Mouse (Mus musculus) megakaryocyte, embryonic 14.5 days (primary cell): Measurements from ENCODE around the gene Ehbp1. TPM values are rescaled to one million over a fixed set of nuclear protein-coding genes. Genes with fewer than 3 reads are reported as not detected.
A peak's percentile ranks its signal among the peaks of the same experiment; 100 is the strongest.

Experiments
- H3K27me3 ChIP-seq: replicated peaks from 2 replicates; pipeline ENCODE3; 2012; ENCODE audit warnings: inconsistent platforms
- H3K36me3 ChIP-seq: replicated peaks from 2 replicates; pipeline ENCODE3; 2012; ENCODE audit warnings: low read length, inconsistent platforms, mixed read lengths
- H3K4me1 ChIP-seq: 2 replicates; pipeline ENCODE4 v1.6.1; 2012; ENCODE audit warnings: inconsistent platforms
- H3K4me3 ChIP-seq: replicated peaks from 2 replicates; pipeline ENCODE3; 2012; ENCODE audit warnings: moderate library complexity, mild to moderate bottlenecking, inconsistent platforms
- H3K9me3 ChIP-seq: 2 replicates; pipeline ENCODE4 v1.6.1; 2012; ENCODE audit warnings: inconsistent platforms
- FLI1 ChIP-seq: IDR thresholded peaks from 2 replicates; pipeline ENCODE4 v1.6.1; 2012; ENCODE audit warnings: low read length, inconsistent platforms, mixed read lengths
- GATA1 ChIP-seq: IDR thresholded peaks from 3 replicates; pipeline ENCODE4 v1.6.1; 2012; ENCODE audit warnings: mixed read lengths, low read length, inconsistent platforms, borderline replicate concordance
- polyA plus RNA-seq: library from polyadenylated mRNA; stranded (reverse); fragments of >175 nt; gene quantifications from 2 replicates; pipeline ENCODE4 v1.2.3, GENCODE M21; 2012; ENCODE audit warnings: low replicate concordance; ENCODE audit not compliant: insufficient read depth

The Ehbp1 gene
- polyA plus RNA-seq = 0.10 TPM in 1 of 2 replicates, not detected in the other

DNA sequence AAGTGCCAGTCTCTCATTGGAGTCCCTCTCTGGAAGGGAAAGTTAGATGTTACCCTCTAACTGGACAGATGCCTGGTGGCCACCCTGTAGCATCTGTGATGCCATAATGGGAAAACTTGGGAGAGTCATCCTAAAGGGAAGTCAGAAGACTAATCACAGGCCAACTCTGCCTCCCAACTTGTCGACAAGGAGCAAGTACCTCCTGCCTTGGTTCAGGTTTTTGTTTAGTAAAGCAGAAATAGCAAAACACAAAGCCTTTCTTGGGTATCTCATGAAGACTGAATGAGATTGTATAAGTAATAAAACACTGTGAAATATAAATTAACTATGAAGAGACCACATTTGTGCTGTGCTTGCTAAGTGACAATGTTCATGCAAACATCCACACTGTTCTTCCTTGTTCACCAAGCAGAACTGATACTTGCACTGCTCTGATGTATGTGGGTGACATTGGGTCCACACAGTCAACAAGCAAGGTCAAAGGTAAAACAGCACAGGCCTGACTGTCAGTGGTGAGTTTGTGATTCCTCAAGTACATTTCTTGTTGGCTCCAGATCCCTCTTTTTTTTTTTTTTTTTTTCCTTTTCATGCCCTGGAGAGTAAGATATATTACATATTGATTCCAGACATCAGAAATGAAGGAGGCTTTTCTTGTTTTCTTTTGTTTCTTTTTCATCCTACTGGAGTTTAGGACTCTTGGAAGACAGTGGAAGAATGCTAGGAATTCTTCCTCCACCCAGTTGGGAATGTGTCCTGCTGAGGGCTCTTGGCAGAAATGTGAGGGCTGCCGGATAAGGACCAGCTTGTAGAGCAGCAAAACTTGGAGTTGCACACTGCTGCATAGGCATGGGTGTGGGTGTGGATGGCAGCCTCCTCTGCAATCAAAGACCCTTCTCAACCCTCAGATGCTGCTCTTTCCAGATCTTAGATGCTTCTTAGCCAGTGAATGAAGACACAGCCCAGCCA lies at the start of gene Ehbp1:
TSS of gene Ehbp1 (minus strand) at position 51 of the 966 bp plus-strand sequence.
- Histone ChIP-seq H3K4me1 (no peaks in the 10 kb centered on the region), H3K27me3 (no peaks in the 10 kb centered on the region), H3K9me3 (no peaks in the 10 kb centered on the region), H3K36me3 (no peaks in the 10 kb centered on the region), H3K4me3 (no peak within 1 kb of the TSS)
- no peak for TF ChIP-seq GATA1
- TF ChIP-seq FLI1 = no peak

DNA sequence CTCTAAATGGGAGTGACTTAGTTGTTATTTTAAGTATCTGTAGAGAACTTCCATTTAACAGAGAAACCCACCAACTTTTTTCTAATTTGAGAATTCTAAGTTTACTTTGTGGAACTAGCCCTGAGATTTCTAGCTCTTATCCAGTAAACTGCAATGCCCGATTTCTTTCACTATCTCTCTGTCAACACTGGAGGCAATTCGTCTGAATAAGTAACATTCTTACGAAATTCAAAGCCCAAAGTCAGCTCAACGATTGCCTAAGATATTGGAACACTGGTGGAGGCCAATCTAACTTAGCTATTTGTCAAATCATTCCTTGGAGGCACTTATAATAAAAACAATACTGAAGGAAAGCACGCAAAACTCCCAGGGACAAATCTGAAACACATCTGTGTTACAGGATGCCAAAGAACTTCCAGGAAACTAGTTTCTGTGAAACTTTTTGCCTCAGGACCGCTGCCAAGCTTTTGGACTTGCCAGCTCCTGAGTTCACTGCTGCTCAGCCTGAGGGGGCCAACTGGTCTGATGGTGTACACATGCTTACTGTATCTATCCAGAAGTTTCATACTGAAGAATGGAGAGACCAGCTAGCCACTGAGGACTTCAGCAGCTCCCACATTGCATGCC lies 45.5 kb upstream of the Ehbp1 start:
- H3K4me1 ChIP-seq = no peaks in the 10 kb centered on the region
- TF ChIP-seq GATA1 (no peak), FLI1 (no peak)
- H3K9me3 ChIP-seq = no peaks in the 10 kb centered on the region
- no peaks in the 10 kb centered on the region for H3K36me3 ChIP-seq
- no peak overlapping the region for H3K4me3 ChIP-seq
- H3K27me3 ChIP-seq = no peaks in the 10 kb centered on the region

DNA sequence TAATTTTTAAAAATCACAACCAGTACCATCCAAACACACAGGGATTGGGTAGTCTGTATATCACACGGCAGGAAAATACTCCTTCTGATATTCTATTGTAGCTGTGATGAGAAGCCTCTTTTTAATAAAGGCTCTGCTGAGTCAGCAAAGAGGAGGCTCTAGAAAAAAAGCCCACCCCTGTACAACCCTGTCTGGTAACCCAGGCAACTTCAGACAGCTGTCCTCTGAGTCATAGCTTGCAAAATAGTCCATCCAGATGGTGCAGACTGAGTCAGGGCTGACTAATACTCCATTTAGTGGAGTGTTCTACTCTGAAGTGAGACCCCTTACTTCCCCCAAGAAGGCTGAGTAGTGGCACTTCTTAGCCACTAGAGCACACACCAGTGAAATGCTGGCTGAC lies 41.4 kb upstream of the Ehbp1 start:
- Histone ChIP-seq H3K27me3 (no peaks in the 10 kb centered on the region), H3K9me3 (no peaks in the 10 kb centered on the region), H3K36me3 (no peaks in the 10 kb centered on the region), H3K4me1 (no peaks in the 10 kb centered on the region), H3K4me3 (no peak overlapping the region)
- TF ChIP-seq GATA1 (no peak), FLI1 (no peak)

DNA sequence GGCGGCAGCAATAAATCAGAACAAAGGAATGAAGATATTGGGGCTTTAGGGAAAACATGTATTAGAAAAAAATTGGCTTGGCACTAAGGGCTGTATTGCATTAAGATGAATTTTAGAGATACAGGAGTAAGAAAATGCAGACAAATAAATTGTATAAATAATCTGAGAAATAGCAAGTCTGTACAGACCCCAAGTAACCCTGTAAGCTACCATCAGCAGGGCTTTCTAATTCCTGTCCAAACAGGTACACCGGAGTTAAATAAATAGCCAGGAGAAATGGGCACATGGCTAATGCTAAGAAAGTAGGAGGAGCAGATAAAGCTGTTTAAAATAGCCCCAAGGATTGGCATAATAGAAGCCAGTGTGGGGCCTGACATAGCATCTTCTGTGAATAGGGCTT lies 32.7 kb upstream of the Ehbp1 start:
- Histone ChIP-seq H3K4me3 (no peak overlapping the region), H3K9me3 (no peaks in the 10 kb centered on the region), H3K27me3 (peaks cover 3% of the 10 kb centered on the region), H3K4me1 (peaks cover 9% of the 10 kb centered on the region), H3K36me3 (no peaks in the 10 kb centered on the region)
- TF ChIP-seq GATA1 (no peak), FLI1 (no peak)

DNA sequence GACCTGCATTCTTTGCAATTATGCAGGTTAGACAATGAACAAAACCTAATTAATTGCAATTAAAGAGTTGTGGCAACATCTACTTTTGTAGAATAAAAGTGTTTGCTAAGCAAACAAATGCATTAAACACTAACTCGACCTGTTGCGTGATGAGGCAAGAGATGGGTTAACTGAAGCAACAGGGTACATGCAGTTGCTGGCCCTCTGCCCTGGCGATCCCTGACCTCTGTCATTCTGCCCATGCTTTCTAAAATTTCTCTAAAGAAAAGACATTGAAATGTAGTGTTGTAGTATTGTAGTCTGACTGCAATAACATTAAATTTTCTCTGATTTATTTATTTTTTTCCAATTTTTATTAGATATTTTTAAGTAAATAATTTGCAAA lies 31.2 kb upstream of the Ehbp1 start:
- no peak for TF ChIP-seq FLI1
- no peak for TF ChIP-seq GATA1
- peaks cover 3% of the 10 kb centered on the region for H3K27me3 ChIP-seq
- no peaks in the 10 kb centered on the region for H3K36me3 ChIP-seq
- H3K4me3 ChIP-seq = no peak overlapping the region
- peaks cover 21% of the 10 kb centered on the region for H3K4me1 ChIP-seq
- H3K9me3 ChIP-seq = no peaks in the 10 kb centered on the region

DNA sequence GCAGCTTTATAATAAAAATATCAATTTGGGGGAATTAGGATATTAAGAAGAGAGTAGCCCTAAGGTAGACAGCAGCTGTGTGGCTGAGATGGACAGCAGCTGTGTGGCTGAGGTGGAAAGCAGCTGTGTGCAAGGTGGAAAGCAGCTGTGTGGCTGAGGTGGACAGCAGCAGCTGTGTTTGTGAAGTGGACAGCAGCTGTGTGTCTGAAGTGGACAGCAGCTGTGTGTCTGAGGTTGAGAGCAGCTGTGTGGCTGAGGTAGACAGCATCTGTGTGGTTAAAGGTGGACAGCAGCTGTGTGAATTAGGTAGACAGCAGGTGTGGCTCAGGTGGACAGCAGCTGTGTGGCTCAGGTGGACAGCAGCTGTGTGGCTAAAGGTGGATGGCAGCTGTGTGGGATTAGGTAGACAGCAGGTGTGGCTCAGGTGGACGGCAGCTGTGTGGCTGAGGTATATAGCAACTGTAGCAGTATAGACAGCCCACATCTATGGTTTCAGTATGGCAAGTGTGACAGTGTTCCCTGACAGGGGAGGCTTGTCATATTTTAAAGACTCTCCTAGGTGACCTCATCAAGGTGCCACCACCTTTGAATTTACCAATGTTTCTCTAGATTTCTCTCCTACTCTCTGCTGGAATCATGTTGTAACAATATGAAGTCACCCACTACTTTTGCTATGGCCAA lies 30.7 kb upstream of the Ehbp1 start:
- TF ChIP-seq FLI1 (no peak), GATA1 (no peak)
- Histone ChIP-seq H3K4me3 (peak overlapping the region; percentile 74), H3K36me3 (no peaks in the 10 kb centered on the region), H3K4me1 (peaks cover 21% of the 10 kb centered on the region), H3K27me3 (peaks cover 3% of the 10 kb centered on the region), H3K9me3 (no peaks in the 10 kb centered on the region)

DNA sequence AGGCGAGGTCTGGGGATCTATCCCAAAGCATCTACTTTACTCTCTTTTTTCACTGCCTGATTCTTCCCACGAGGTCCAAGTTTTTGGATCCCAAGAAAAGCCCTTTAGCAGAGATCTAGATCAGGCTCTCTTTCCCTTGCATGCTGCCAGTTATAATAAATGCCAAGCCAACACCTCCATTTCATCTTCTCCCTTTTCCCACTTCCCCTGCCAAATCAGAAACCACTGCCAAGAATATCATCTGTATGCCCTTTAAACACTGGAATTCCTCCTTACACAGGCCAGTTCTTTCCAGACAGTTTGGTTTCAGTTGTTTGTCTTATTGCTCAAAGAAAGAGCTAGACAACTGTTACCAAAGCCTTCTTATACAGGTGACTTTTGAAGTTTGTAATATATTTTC lies 27.7 kb upstream of the Ehbp1 start:
- peaks cover 3% of the 10 kb centered on the region for H3K27me3 ChIP-seq
- no peaks in the 10 kb centered on the region for H3K9me3 ChIP-seq
- H3K36me3 ChIP-seq = no peaks in the 10 kb centered on the region
- H3K4me3 ChIP-seq = no peak overlapping the region
- H3K4me1 ChIP-seq = peaks cover 21% of the 10 kb centered on the region
- TF ChIP-seq GATA1 (no peak), FLI1 (no peak)

DNA sequence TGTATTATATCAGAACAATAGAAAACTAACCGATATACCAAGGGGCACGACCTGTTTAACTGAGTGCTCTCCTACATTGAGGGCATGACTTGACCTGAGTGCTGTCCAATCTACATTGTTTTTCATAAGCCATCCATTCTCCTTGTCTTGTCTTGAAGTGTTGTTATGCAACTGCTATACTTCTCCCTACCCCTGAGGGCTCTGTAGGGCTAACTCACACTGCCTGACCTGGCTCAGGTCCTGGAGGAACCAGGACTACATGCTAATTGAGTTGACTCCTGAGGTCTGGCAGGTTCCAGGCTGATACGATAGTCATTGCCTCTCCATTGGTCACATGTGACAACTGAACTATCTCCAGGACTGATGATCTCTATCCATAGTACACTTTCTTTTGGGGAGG lies 26.5 kb upstream of the Ehbp1 start:
- TF ChIP-seq FLI1 (no peak), GATA1 (no peak)
- H3K4me3 ChIP-seq = no peak overlapping the region
- peaks cover 3% of the 10 kb centered on the region for H3K27me3 ChIP-seq
- no peaks in the 10 kb centered on the region for H3K9me3 ChIP-seq
- no peaks in the 10 kb centered on the region for H3K36me3 ChIP-seq
- peaks cover 21% of the 10 kb centered on the region for H3K4me1 ChIP-seq

DNA sequence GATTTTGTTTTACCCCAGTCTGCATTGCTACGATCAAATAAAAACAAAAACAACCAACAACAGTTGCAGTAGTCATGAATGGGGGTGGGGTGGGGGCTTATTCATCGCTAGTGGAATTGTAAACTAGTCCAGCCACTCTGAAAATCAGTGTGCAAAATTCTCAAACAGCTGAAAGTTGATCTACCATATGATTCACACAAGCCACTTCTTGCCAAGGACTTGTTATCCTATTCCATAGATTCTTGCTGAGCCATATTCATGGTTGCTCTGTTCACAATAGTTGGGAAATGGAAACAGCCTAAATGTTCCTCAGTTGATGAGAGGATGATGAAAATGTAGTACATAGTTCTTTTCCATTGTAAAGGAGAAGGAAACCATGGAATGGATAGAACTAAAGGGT lies 24.4 kb upstream of the Ehbp1 start:
- TF ChIP-seq FLI1 = no peak
- TF ChIP-seq GATA1 = no peak
- H3K27me3 ChIP-seq = no peaks in the 10 kb centered on the region
- no peaks in the 10 kb centered on the region for H3K9me3 ChIP-seq
- no peak overlapping the region for H3K4me3 ChIP-seq
- H3K4me1 ChIP-seq = peaks cover 18% of the 10 kb centered on the region; the same call in 1 of the 2 replicates
- H3K36me3 ChIP-seq = no peaks in the 10 kb centered on the region
